Mouse (Mus musculus) liver, embryonic 14.5 days (tissue): ENCODE data around the gene Mfsd5.
A peak's percentile ranks its signal among the peaks of the same experiment; 100 is the strongest.

Experiments used
- CTCF ChIP-seq: IDR thresholded peaks from 2 replicates; pipeline ENCODE4 v1.5.1; 2016; ENCODE audit warnings: antibody characterized with exemption, low read depth, control low read depth
- EP300 ChIP-seq: IDR thresholded peaks from 2 replicates; pipeline ENCODE4 v1.6.1; 2016; ENCODE audit warnings: antibody characterized with exemption, low read depth

DNA sequence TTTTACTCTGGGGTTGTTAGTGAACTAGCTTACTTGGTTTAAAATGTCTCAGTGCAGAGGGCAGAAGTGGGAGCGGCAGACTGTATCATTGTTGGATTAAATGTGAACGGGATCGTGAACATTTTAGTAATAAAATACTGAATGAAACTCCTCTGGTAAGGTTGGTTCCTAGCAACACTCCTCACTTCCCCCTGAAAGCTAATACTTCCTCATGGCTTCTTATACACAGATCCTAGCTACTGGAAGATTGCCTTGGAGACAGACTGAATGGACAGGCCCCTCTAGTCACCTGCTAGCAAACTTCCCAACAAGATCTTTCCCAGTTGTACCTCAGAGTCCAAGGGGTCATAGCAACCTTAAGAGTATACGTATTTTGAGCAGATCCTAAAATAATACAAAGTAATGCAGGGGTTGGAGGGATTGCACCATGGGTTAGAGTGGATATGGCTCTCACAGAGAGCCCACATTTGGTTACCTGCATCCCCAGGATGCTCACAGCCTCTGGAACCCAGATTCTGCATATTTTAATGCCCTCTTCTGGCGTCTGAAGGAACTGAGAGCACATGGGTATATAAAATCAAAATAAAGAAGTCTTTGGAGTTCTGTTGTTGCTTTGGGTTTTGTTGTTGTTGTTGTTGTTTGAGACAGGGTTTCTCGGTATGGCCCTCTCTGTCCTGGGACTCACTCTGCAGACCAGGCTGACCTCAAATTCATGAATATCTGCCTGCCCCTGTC is 5.1 kb upstream of the Mfsd5 start:
- TF ChIP-seq CTCF (peak; percentile 17; the same call in 1 of the 2 replicates), EP300 (no peak)
